Mouse (Mus musculus) layer of hippocampus, adult 2 months (tissue): ENCODE data around the gene Agap2. TPM values are rescaled to one million over a fixed set of nuclear protein-coding genes. Genes with fewer than 3 reads are reported as not detected.
"Not testable (repeated sequence)": the region's sequence is repeated elsewhere in the genome, so short reads cannot be mapped to it uniquely, and the experiment has no call there.

Source experiments
- DNase-seq, 2 experiments: peaks; one replicate each; pipeline ENCODE4 v3.0.0; 2022; ENCODE audit warnings: low spot score in 2 of 2
- H3K27ac ChIP-seq: fragments of 200-600 bp; 2 replicates; pipeline ENCODE4 v1.8.1; 2022
- H3K4me3 ChIP-seq: fragments of 200-600 bp; 2 replicates; pipeline ENCODE4 v1.8.1; 2022; ENCODE audit warnings: mild to moderate bottlenecking
- CTCF ChIP-seq: fragments of 200-600 bp; conservative IDR thresholded peaks from 2 replicates; pipeline ENCODE4 v1.8.1; 2022; ENCODE audit warnings: antibody characterized with exemption, mild to moderate bottlenecking, moderate library complexity
- total RNA-seq, 2 experiments: library from RNA; stranded (reverse); gene quantifications; 2 replicates each; pipeline ENCODE4 v1.2.3; 2021

Gene Agap2
- total RNA-seq, 2 experiments from 2014 or later, result 820 to 844 TPM

DNA sequence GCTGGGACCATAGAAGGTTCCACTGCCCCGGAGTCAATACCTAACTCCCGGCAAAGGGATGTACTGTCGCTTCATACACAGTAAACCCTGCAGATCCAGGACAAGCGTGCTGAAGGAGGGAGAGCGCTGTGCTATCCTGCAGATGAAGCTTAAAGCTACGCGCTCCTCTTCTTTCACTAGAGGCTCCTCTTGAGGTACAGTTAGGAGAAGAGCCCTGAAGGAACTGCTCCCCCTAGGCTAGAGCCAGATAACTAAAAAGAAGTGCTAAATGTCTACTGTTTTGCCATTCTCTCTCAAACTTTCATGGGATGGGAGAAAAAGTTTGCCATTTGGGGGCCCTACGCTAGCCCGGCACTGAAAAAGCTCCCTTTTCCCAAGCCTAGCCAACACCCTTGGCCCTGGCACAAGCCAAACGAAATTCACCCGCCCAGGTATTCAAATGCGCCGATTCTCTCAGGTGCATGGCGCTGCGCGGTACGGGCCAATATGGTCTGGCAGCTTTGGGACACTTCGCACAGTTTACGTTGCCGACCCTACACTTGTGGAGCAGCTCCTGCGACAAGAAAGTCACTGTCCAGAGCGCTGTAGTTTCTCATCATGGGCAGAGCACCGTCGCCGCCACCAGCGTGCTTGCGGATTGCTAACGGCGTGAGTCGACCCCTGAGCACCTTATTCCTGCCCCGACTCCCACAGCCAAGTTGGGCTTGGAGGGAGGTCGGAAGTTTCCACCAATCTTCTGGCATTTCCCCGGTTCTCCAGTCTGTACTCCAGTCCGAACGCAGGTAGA lies 26.3 kb upstream of the Agap2 start:
- Histone ChIP-seq H3K27ac (no peak overlapping the region), H3K4me3 (no peak overlapping the region)
- DNase-seq, result no peak
- peak; percentile 52 for TF ChIP-seq CTCF

- TF ChIP-seq CTCF, result peak; percentile 35
- DNase-seq, result no peak
- H3K4me3 ChIP-seq, result no peak overlapping the region
These were observed 25.5 kb upstream of the Agap2 start for GRCm38 (mm10) chr10:127049395-127050118.

DNA sequence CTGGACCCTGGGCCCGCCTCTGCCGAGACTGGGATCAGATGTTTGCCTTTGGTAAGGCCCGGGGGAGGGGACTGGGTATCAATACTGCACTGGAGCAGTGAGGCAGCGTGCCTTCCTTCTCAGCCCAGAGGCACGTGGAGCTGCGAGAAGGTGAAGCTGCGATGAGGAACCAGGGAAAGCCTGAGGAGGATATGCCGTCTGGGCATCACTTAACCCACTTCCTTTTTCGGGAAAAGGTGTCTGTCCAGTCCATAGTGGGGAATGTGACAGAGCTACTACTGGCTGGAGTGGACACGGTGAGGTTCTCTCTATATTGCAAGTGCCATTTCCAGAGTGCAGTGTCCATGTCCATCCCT lies 25.0 kb upstream of the Agap2 start:
- Histone ChIP-seq H3K27ac (no peak overlapping the region), H3K4me3 (no peak overlapping the region)
- no peak for DNase-seq
- no peak for TF ChIP-seq CTCF

More at GRCm38 (mm10) chr10:127049395-127050118, 25.5 kb upstream of the Agap2 start:
- no peak overlapping the region for H3K27ac ChIP-seq

DNA sequence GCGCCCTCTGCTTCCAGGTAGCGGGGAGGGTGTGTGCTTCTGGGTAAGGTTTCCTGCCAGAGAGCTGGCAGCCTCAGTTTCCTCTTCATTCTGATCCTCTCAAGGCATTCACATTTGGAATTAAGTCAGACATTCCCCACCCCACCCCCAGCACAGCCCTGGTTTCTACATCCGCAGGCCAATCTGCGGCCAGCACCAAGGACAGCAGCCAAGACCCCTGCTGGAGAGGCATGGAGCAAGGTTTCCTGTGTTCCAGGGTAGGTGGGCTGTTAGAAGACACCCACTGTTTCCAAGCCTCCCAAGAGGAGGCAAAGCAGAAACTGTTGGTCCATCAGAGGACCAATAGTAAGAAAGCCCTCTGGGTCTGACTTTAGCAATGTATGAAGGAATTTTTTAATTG lies 20.4 kb upstream of the Agap2 start:
- no peak for DNase-seq
- H3K4me3 ChIP-seq, result no peak overlapping the region
- H3K27ac ChIP-seq, result no peak overlapping the region
- TF ChIP-seq CTCF, result no peak

GRCm38 (mm10) chr10:127055406-127055805 lies 19.7 kb upstream of the Agap2 start:
- H3K27ac ChIP-seq, result no peak overlapping the region
- H3K4me3 ChIP-seq, result no peak overlapping the region
- DNase-seq, result no peak
- no peak for TF ChIP-seq CTCF

- H3K27ac ChIP-seq, result no peak overlapping the region
- H3K4me3 ChIP-seq, result no peak overlapping the region
- DNase-seq, result no peak
- TF ChIP-seq CTCF, result no peak
These were observed 18.6 kb upstream of the Agap2 start for GRCm38 (mm10) chr10:127056490-127056889.

GRCm38 (mm10) chr10:127058161-127058560 lies 16.9 kb upstream of the Agap2 start:
- TF ChIP-seq CTCF, result peak; percentile 99
- Histone ChIP-seq H3K27ac (no peak overlapping the region), H3K4me3 (peak overlapping the region; percentile 62)
- DNase-seq, result peak; percentile 79 to 89

- Histone ChIP-seq H3K27ac (no peak overlapping the region), H3K4me3 (peak overlapping the region; percentile 62)
- DNase-seq, result no peak
- no peak for TF ChIP-seq CTCF
These were observed 16.4 kb upstream of the Agap2 start for GRCm38 (mm10) chr10:127058708-127059107.

- no peak for DNase-seq
- peak overlapping the region; percentile 89 for H3K27ac ChIP-seq
- TF ChIP-seq CTCF, result no peak
- H3K4me3 ChIP-seq, result peak overlapping the region; percentile 62
These were observed 15.7 kb upstream of the Agap2 start for GRCm38 (mm10) chr10:127059174-127059967.

DNA sequence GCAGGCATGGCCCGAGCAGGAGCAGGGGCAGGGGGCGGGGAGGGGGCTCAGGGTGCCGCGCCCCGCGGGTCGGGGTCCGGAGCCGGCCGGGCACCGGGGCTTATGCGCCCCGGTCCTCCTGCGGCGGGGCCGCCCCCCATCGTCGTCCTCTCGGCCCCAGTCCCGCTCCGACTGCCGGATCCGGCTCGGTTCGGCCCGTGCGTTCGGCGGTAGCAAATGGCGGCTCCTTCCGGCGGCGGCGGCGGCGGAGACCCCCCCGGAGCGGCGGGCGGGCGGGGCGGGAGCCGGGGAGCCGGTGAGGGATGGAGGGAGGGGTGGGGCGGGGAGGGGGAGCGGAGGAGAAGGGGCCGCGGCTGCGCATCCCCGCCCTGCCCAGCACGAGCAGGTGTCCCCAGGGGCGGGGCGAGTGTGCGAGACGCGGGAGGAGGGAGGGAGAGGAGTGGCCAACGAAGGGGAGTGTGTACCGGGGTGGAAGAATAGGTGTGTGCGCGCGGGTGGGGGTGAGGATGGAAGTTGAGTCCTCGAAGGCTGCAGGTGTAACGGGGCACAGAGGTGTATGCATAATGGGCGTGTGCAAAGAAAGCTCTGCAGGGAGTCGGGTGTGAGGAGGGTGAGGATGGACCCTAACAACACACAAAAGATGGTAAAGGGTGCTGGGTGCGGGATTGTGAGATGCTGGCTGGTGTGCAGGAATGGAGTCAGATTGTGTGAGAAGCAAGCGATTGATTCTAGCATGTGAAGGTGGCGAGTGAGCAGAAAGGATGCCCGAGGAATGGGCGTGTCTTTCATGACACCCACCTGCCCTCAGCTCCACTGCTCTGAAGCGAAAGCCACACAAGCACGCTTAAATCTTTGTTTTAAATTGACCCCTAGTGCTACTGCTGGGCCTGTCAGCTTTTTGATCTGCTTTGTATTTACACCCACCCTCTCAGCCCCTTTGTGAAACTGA lies 14.8 kb upstream of the Agap2 start, which contains the start of gene March9:
March9 (minus strand) TSS at position 217 of the 949 bp plus-strand sequence.
- peak within 1 kb of the TSS; percentile 89 for H3K27ac ChIP-seq

GRCm38 (mm10) chr10:127061085-127061484 lies 14.0 kb upstream of the Agap2 start:
- H3K4me3 ChIP-seq, result no peak overlapping the region
- DNase-seq, result no peak
- H3K27ac ChIP-seq, result peak overlapping the region; percentile 89; the same call in 1 of the 2 replicates
- no peak for TF ChIP-seq CTCF

More for the DNA sequence above, 14.8 kb upstream of the Agap2 start, which contains the start of gene March9:
- H3K4me3 ChIP-seq, result peak within 1 kb of the TSS; percentile 62
- TF ChIP-seq CTCF, result no peak
- peak; percentile 66 to 84 for DNase-seq

- H3K27ac ChIP-seq, result peak overlapping the region; percentile 14; the same call in 1 of the 2 replicates
- H3K4me3 ChIP-seq, result no peak overlapping the region
- DNase-seq, result no peak
- TF ChIP-seq CTCF, result no peak
These were observed 13.6 kb upstream of the Agap2 start for GRCm38 (mm10) chr10:127061513-127061912.

- peak overlapping the region; percentile 89; the same call in 1 of the 2 replicates for H3K27ac ChIP-seq
- not testable (repeated sequence) for DNase-seq, H3K4me3 ChIP-seq
These were observed 13.0 kb upstream of the Agap2 start for GRCm38 (mm10) chr10:127062101-127062500.
